Mouse (Mus musculus): ENCODE measurements around the gene Bag2. TPM values are rescaled to one million over a fixed set of nuclear protein-coding genes. Genes with fewer than 3 reads are reported as not detected.
A peak's percentile ranks its signal among the peaks of the same experiment; 100 is the strongest.

Bag2 gene
- polyA plus RNA-seq, 1 experiment from 2014 or later: 39.4 TPM

DNA sequence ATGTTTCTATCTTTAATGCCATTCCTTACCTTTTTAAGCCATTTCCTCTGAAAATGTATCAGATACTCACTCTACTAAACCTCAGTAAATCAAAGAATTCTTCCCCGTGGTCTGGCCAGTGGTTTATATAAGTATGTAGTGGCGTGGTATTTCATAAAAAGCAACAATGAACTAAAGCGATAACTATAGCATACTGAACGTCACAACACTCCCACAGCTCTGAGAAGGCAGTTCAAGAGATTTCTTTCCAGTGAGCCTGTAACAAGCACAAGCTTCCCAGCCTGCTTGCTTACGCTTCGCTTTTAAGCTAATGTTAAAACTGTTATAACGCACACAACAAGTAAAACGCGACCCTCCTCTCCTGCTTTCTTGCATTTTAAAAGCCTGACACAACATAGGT is 14.5 kb upstream of the Bag2 start:
- H3K4me3 ChIP-seq (ENCODE audit: low read depth, low read length): no peak overlapping the region
- no peak overlapping the region for H3K27ac ChIP-seq (ENCODE audit: low read depth)
- H3K4me2 ChIP-seq: no peak overlapping the region
- H3K4me1 ChIP-seq (ENCODE audit: insufficient read depth): no peaks in the 10 kb centered on the region
- H3K9ac ChIP-seq: no peak overlapping the region
- 93% methylated on average over 9 of the region's 9 CpGs for WGBS
- no peak for TF ChIP-seq CTCF (IDR thresholded peaks at IDR 0.05; ENCODE audit: low read depth)
- H3K9me3 ChIP-seq (ENCODE audit: low read depth, low read length): no peaks in the 10 kb centered on the region
- peaks cover 66% of the 10 kb centered on the region for H3K36me3 ChIP-seq (ENCODE audit: insufficient read depth)
- ATAC-seq (ENCODE audit: insufficient read depth): no peak
- DNase-seq: no peak
- H3K27me3 ChIP-seq (ENCODE audit: insufficient read depth, low read length): no peaks in the 10 kb centered on the region

DNA sequence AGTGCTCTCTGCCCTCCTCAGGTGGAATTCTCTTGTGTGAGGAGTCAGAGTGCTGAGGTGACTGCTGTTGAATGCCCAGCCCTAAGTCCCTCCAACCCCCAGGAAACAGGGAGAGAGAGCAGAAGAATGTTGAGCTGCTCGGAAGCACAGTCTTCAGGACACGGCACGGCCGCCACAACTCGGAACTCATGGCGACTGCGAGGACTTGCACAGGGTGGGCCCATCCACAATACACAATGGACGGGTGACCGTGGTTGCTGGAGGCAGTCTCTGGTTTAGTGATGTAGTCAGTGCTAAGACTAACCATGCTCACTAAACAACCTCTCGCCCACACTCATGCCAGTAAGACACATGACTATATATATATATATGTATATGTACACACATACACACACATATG is 14.0 kb upstream of the Bag2 start:
- Histone ChIP-seq H3K4me1 (ENCODE audit: insufficient read depth) (no peaks in the 10 kb centered on the region), H3K36me3 (ENCODE audit: insufficient read depth) (peaks cover 61% of the 10 kb centered on the region), H3K9me3 (ENCODE audit: low read depth, low read length) (no peaks in the 10 kb centered on the region), H3K4me3 (ENCODE audit: low read depth, low read length) (no peak overlapping the region), H3K27me3 (ENCODE audit: insufficient read depth, low read length) (no peaks in the 10 kb centered on the region), H3K27ac (ENCODE audit: low read depth) (no peak overlapping the region), H3K4me2 (no peak overlapping the region), H3K9ac (no peak overlapping the region)
- DNase-seq (no peak), ATAC-seq (ENCODE audit: insufficient read depth) (no peak)
- WGBS: 90% methylated on average over 10 of the region's 10 CpGs
- no peak for TF ChIP-seq CTCF (IDR thresholded peaks at IDR 0.05; ENCODE audit: low read depth)

DNA sequence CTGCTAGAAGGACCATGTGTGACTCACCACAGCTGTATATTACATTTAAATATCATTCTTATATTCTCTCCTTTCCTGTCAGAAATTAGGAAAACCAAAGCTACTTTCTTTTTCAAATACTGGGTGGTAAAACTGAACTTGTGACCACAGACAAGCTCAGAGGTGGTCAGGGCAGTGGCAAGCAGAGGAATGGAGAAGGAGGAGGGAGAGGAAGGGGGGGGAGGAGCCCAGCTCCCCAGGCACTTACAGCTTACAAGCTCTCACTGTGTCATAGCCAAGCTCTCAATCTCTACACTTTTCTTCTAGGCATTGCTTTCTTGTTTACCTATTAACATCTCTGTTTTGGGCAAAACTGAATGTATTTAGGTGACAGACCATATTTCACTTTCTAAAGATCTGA is 11.2 kb upstream of the Bag2 start:
- H3K36me3 ChIP-seq (ENCODE audit: insufficient read depth): peaks cover 67% of the 10 kb centered on the region

DNA sequence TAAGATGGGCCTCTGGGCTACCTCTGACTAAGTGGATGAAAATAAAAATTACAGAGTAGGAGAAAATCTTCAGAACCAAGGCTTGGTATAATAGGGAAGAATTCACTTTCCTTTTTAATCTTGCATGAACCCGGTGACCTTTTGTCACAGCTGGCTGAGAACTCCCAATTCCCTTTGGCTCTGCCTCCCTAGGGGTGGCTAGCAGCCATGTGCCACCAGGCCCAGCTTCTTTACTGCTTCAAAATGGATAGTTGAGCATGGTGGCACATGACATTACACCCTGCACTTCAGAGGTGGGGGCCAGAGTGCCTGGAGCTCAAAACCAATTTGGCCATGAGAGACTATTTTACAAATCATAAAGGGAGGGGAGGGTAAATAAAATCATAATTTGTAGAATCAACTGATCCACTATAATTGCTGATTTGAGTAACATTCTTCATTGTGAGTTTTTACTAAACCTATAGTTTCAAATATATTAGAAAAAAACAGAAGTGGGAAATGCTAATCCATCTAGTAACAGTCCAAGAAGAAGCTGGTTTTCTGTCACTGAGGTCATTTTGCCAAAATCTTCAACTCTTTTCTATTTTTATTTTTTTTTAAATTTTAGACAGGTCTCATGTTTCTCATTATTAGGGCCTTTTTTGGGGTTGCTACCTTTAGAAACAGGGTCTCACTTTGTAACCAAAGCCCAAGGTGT is 10.6 kb upstream of the Bag2 start:
- Histone ChIP-seq H3K9me3 (ENCODE audit: low read depth, low read length) (no peaks in the 10 kb centered on the region), H3K36me3 (ENCODE audit: insufficient read depth) (peaks cover 66% of the 10 kb centered on the region), H3K9ac (no peak overlapping the region), H3K4me2 (no peak overlapping the region), H3K4me1 (ENCODE audit: insufficient read depth) (no peaks in the 10 kb centered on the region), H3K27ac (ENCODE audit: low read depth) (no peak overlapping the region), H3K27me3 (ENCODE audit: insufficient read depth, low read length) (no peaks in the 10 kb centered on the region), H3K4me3 (ENCODE audit: low read depth, low read length) (no peak overlapping the region)
- ATAC-seq (ENCODE audit: insufficient read depth) (no peak), DNase-seq (no peak)
- TF ChIP-seq CTCF (IDR thresholded peaks at IDR 0.05; ENCODE audit: low read depth): no peak
- whole genome bisulfite sequencing: 68% methylated on average over 1 of the region's 1 CpGs

More for the DNA sequence above, 11.2 kb upstream of the Bag2 start:
- H3K4me1 ChIP-seq (ENCODE audit: insufficient read depth): no peaks in the 10 kb centered on the region
- H3K9ac ChIP-seq: no peak overlapping the region
- H3K27me3 ChIP-seq (ENCODE audit: insufficient read depth, low read length): no peaks in the 10 kb centered on the region
- no peak overlapping the region for H3K4me2 ChIP-seq
- H3K27ac ChIP-seq (ENCODE audit: low read depth): no peak overlapping the region
- no peak for DNase-seq
- TF ChIP-seq CTCF (IDR thresholded peaks at IDR 0.05; ENCODE audit: low read depth): no peak
- ATAC-seq (ENCODE audit: insufficient read depth): no peak
- H3K4me3 ChIP-seq (ENCODE audit: low read depth, low read length): no peak overlapping the region
- H3K9me3 ChIP-seq (ENCODE audit: low read depth, low read length): no peaks in the 10 kb centered on the region

DNA sequence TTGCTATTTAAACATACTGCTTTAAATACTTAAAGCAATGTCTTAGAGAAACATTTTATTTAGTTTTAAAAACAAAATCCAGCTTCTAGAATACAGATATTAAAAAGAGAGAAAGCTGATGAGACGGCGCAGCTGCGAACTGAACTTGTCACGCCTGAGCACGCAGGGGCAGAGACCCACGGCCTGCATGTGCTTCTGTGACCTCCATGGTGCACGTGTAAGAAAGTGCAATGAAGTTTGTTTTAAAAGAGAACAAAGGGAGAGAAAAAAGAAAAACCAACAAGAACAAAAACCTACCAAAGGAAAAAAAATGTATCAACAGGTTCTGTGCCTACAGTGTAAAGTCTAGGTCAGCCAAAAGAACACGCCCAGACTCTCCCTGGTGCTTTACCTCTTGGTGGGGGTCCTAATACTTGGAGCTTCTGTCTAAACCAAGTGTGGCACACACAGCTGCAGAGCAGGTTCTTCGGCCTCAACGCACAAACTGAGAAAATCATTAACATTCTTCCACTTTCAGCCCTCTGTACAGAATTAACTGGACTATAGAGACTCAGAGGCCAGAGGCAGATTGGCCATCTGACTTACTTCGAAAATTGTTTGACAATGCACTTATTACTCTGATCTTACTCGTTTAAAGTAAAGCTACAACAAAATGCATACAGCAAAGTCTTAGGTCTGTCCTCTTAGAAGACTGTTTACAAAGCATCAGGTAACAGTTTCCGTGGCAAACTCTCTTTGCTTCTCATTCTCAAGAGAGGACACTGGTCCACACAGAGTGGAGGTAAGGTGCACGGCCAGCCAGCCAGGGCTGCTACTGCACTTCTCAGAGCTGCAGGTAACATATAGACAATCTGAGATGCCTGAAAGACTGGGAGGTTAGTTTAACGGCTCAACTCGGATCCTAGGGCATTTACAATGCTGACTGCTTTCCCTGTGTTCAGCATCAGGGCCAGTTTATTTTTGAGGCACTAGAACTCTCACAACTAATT is 9.2 kb upstream of the Bag2 start:
- no peak for TF ChIP-seq CTCF (IDR thresholded peaks at IDR 0.05; ENCODE audit: low read depth)
- Histone ChIP-seq H3K4me2 (no peak overlapping the region), H3K4me1 (ENCODE audit: insufficient read depth) (no peaks in the 10 kb centered on the region), H3K4me3 (ENCODE audit: low read depth, low read length) (no peak overlapping the region), H3K27me3 (ENCODE audit: insufficient read depth, low read length) (no peaks in the 10 kb centered on the region), H3K9me3 (ENCODE audit: low read depth, low read length) (no peaks in the 10 kb centered on the region), H3K9ac (no peak overlapping the region), H3K27ac (ENCODE audit: low read depth) (no peak overlapping the region), H3K36me3 (ENCODE audit: insufficient read depth) (peaks cover 59% of the 10 kb centered on the region)
- peak; percentile 62; the same call in 1 of the 2 replicates for ATAC-seq (ENCODE audit: insufficient read depth)
- DNase-seq: no peak
- WGBS: 66% methylated on average over 16 of the region's 16 CpGs

- DNase-seq: no peak
These were observed 8.0 kb upstream of the Bag2 start for GRCm38 (mm10) chr1:33765468-33766080.

GRCm38 (mm10) chr1:33763826-33764225 is 6.2 kb upstream of the Bag2 start:
- no peaks in the 10 kb centered on the region for H3K27me3 ChIP-seq (ENCODE audit: insufficient read depth, low read length)
- TF ChIP-seq CTCF (IDR thresholded peaks at IDR 0.05; ENCODE audit: low read depth): no peak

More at GRCm38 (mm10) chr1:33765468-33766080, 8.0 kb upstream of the Bag2 start:
- TF ChIP-seq CTCF (IDR thresholded peaks at IDR 0.05; ENCODE audit: low read depth): no peak
- no peak overlapping the region for H3K4me3 ChIP-seq (ENCODE audit: low read depth, low read length)
- peaks cover 53% of the 10 kb centered on the region for H3K36me3 ChIP-seq (ENCODE audit: insufficient read depth)
- no peak overlapping the region for H3K4me2 ChIP-seq
- H3K27ac ChIP-seq (ENCODE audit: low read depth): no peak overlapping the region
- no peak for ATAC-seq (ENCODE audit: insufficient read depth)
- no peaks in the 10 kb centered on the region for H3K27me3 ChIP-seq (ENCODE audit: insufficient read depth, low read length)
- no peak overlapping the region for H3K9ac ChIP-seq
- no peaks in the 10 kb centered on the region for H3K4me1 ChIP-seq (ENCODE audit: insufficient read depth)
- H3K9me3 ChIP-seq (ENCODE audit: low read depth, low read length): no peaks in the 10 kb centered on the region
- WGBS: 83% methylated on average over 11 of the region's 11 CpGs

More at GRCm38 (mm10) chr1:33763826-33764225, 6.2 kb upstream of the Bag2 start:
- ATAC-seq (ENCODE audit: insufficient read depth) (no peak), DNase-seq (peak; percentile 24)
- WGBS: 30% methylated on average over 2 of the region's 2 CpGs
- no peaks in the 10 kb centered on the region for H3K9me3 ChIP-seq (ENCODE audit: low read depth, low read length)
- H3K36me3 ChIP-seq (ENCODE audit: insufficient read depth): peaks cover 44% of the 10 kb centered on the region
- H3K27ac ChIP-seq (ENCODE audit: low read depth): no peak overlapping the region
- no peak overlapping the region for H3K4me2 ChIP-seq
- no peak overlapping the region for H3K4me3 ChIP-seq (ENCODE audit: low read depth, low read length)
- H3K9ac ChIP-seq: no peak overlapping the region
- H3K4me1 ChIP-seq (ENCODE audit: insufficient read depth): no peaks in the 10 kb centered on the region
